Mouse (Mus musculus) kidney, adult 9 months (tissue): Measurements from ENCODE around the gene Gm45140.

Experiments
- DNase-seq: peaks from one replicate; pipeline ENCODE4 v3.0.0; 2022

Gene Gm45140

DNA sequence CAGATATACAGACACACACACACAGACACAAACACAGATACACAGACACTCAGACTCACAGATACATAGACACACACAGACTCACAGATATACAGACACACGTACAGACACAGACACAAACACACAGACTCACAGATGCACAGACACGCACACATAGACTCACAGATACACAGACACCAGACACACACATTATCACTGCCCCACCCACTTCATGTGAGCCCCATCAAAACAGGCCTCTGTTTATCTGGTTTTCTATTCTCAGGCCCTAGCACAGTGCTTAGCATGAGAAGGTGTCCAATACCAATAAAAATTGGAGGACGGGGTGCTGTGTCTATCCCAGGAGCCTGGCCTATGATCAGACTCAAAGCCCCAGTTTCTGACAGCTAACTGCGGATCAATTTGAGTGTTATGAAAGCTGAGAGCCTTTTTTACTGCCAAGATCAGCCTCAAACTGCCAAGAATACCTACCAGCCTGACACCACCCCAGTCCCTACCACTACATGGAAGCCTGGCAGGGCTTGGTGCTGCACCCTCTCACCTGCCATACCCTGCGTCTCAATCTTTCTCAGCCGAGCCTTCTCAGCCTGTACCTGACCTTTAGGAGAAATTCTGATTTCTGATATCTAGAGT is 39.2 kb downstream of the Gm45140 start:
- no peak for DNase-seq

DNA sequence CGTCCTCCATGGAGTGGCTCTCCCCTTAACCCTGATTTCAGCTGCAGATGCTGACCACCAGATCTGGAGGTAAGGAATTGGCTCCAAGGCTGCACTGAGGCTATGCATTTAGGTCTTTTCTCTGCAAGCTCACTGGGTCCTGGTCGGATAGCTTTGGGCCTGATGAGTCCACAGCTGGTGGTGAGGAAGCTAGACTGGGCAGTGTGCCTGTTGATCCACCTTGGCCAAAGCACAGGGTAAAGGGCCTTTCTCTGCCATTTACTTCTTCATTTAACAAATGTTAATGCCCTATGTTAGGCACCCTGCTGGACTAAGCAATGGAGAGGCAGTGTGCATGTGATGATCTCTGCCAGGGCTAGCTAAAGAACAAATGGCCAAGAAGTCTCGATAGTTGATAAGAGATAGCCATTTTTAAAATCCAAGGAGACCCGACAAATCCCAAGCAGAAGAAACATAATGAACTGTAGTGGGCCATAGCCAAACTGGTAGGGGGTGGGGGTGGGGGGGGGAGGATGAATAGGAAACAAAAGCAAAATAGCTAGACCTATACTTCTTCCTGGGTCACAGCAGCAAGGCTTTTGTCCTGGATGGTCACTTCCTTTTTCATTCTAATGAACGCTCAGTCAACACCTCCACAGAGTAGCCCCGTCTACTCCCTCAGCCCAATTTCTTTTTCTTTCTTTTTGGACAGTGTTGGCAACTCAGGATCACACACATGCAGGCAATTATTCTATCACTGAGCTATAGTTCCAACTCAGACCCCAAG is 40.0 kb downstream of the Gm45140 start:
- no peak for DNase-seq

DNA sequence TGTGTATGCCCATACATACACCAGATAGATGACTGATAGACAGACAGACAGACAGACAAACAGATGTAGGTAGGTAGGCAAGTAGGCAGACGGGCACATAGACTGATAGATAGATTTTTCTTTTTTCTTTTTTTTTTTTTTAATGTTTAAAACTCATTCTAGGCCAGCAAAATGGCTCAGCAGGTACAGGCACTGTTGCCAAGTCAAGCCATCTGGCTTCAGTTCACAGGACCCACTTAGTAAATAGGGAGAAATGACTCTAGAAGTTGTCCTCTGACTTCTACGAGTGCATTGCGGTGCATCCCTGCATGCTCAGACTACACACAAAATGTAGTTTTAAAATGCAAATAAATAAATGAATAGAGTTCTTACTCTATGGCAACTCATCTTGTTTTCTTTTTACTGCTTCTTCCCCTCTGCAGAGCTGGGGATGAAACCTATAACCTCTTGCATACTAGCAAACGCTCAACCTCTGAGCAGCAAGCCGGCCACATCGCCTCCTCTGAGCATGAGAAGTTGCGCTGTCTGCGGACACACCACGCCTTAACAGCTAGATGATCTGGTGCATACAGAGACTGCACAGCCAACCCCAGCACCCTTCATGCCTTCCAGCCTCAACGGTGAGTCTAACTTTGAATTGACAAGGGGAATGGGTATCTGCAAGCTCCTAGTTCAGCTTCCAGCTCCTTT is 41.6 kb downstream of the Gm45140 start:
- DNase-seq = no peak

DNA sequence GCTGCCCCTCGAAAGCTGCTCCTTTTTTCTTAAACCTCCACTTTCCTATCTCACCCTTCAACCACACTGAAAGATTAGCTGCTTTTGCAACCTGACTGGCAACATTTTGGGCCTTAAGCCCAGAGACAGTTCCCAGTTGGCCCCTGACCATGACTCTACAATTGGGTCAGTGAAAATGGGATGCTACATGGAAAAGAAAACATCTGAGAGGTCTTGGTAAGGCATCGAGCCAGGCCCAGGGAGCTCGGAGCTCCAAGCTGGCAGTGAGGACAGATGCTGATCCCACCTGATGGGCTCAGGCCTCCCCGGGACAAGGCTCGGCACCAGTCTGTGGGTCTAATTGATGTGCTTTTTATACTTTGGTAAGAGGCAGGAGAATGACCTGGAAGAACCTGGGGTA is 43.8 kb downstream of the Gm45140 start:
- DNase-seq = no peak

DNA sequence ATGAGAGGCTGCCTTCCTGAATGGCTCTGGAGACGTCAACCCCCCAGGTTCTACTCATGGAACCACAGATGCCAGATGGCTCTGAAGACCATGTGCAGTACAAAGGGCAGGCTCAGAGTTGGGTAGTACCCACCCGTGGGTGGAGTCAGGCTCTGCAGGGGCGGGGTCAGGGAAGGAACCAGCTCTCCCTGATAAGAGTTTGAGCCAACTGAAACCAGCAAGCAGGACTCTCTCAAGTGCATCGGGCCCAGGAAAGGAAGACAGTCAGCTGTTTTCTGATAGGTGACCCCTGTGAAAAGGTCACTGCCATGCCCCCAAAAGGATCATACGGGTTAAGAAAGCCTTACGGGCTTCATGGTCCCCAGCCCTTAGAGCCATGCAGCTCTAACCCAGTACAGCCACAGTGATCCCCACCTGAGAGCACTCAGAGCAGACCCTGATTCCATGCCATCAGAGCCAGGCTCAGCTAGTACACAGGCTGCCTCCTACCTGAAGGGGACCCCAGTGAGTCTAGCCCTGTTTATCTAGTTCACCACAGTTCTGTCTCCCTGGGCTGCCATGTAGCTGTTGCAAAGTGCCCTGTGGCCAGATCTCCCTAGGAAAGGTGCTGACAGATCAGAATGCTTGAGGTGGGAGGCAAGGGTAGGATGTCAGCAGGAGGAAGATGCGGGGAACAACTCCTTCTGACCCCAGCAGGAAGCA is 44.7 kb downstream of the Gm45140 start:
- peak; percentile 35 for DNase-seq

DNA sequence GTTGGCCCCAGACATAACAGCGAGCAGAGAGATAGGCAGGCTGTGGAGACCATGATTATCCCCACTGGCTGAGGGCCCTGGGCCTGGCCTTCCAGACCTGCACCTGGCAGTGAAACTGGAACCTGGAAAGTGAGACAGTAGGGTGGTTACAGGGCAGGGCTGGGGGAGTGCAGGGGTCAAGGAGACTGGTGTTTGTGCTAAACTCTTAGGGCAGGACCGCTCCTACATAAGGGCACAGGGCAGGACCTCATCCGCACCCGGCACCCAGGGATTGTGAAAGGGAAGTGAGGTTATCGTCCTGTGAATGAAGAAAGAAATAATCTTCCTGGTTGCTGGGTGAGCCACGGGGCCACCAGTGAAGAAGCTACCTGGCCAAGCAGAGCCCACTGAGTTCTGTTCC is 45.8 kb downstream of the Gm45140 start:
- no peak for DNase-seq

DNA sequence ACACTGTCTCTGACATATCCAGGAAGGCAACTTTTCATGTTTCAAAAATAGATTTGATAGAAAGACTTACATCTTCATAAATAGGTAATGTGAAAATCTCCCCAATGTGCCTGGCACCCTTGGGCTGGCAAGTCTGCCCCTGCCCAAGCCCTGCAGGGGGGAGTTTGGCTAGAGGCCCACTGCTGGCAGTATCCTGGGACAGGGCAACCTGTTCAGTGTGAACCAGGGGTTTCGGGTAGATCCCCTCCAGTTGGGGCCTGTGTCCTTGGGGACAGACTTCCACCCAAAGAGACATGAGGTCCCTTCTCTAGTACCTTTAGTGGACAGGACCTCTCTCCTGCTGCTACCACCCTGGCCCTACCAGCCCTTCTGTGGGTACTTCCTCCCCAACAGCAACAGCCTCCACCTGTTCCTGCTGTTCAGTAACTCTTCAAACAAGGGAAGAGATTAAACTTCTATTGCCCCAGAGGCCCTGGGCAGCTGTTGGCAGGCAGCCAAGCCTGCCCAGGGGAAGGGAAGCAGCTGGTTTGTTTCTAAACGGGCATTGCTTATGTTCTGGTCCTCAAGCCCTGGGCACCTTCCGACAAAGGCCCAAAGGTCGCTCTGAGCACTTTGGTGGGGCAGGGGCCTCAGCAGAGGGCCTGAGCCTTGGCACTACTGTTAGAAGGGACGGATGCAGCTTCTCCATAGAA is 46.6 kb downstream of the Gm45140 start:
- DNase-seq = peak; percentile 62

DNA sequence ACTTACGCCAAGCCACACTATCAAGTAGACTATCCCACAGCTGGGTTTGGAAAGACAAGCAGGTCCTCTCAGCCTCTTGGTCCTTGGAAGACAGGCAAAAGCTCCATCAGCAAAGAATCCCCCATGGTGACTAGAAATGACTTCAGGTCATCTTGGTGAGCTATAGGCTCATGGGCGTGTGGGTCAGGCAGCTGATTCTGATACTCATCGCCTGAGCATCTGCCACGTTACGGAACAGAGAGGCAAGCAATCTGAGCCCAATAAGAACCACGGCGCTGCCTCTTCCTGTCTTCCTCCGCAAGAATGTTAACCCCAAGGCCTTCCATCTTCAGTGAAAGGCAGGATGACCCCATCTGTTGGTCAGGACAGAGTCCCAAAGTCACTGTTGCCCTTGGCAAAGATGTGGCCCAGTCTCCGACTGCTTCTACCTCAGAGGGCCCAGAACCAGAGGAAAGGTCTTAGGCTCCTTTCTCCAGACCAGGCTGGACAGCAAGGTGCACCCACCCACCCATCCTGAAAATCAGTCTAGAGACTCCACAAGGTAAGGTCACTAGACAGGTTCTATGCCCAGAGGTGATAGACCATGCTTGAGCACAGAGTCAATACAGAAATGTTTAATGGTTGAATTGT is 47.2 kb downstream of the Gm45140 start:
- no peak for DNase-seq

DNA sequence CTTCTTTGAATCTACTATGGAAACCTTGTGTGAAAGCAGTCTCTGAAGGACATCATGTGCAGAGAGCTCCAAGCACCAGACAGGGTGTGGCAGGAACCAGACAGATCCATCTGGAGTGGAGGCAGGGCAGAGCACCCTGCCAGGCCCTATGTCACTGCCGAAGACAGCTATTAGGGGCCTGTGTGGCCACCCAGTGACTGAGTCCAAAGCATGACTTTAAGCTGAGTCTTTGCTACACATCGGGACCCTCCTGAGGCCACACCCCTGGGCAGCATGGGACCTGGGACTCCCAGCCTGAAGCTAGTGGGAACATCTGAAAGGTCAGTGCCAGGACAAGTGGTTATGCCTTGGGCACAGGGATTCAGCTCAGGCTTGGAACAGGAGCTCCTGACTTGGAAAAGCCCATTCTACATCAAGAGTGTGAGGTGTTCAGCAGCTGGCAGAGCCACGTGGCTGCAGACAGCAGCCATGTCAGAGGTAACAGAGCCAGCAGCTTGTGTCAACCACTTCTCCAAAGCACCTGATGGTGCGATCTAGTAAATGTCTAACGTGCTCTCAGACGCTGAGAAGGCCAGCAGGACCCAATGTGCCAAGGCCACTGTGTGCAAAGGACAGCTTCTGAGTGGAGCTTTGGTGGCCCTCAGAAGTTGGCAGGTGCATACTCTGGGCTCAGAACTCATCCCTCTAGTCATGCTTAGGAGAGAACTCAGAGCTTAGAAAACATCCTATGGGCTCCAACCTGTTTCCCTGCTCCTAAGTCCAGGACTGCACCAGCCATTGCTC is 48.3 kb downstream of the Gm45140 start:
- DNase-seq = no peak

DNA sequence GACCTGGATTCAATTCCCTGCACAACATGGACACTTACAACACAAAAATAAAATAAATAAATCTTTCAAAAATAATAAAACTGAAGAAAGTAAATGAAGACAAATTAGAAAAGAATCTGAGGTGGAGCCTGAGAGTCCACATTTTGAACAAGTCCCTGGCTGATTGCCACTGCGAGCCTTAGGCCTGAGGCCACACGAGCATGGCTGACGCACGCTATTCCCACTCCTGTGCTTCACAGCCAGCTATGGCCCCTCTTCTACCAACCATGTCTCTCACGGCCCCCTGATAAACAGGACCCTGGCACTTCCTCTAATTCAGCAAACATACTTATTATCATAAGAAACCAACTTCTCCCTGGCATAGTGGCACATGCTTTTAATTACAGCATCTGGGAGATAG is 49.0 kb downstream of the Gm45140 start:
- no peak for DNase-seq

DNA sequence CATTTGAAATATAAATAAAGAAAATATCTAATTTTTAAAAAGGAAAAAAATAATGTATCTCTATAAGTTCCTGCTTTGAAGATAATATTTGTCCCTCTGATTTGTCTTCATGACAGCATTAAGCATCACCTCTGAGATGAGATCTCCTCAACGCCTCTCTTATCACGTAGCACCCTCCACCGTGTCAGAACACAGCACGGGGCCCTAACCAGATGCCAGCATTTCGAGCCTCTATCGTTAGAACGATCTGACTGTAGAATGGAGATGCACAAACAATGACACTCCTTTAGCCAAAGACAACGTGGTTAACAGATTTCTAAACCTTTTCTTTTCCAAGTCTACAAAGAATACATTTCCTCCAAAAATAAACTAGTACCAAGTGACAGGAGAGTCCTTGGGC is 51.6 kb downstream of the Gm45140 start:
- DNase-seq = no peak

DNA sequence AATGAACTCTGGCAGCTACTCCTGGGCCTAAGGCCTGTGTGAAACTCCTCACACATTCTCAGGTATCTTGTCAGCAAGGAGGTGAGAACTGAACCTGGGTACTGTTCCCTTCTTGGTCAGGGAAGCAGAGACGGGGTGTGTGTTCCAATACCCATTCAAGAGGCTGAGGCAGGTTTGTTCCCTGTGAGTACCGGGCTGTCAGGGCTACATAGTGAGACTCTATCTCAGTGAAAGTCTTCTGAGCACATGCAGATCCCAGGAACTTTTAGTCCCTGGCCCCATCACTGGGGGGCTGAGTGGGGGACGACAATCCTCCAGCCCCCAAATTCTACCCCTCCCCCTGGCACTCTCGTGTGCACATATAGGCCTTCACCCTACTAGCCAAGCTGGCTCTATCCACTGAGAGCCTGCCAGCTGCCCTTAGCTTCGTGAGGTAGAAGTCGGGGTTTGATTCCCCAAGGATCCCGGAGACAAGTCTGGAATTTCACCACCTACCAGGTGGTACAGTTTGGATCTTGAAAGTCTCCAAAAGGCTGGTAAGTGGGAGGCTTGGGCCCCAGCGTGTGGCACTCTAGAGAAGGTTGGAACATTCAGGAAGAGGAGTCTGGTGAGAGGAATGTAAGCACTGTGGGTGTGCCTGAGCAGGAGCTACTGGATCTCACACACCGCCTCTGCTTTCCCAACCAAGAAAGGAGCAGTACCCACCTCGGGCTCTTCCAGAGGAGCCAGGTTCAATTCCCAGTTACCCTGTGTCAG is 54.9 kb downstream of the Gm45140 start:
- no peak for DNase-seq

DNA sequence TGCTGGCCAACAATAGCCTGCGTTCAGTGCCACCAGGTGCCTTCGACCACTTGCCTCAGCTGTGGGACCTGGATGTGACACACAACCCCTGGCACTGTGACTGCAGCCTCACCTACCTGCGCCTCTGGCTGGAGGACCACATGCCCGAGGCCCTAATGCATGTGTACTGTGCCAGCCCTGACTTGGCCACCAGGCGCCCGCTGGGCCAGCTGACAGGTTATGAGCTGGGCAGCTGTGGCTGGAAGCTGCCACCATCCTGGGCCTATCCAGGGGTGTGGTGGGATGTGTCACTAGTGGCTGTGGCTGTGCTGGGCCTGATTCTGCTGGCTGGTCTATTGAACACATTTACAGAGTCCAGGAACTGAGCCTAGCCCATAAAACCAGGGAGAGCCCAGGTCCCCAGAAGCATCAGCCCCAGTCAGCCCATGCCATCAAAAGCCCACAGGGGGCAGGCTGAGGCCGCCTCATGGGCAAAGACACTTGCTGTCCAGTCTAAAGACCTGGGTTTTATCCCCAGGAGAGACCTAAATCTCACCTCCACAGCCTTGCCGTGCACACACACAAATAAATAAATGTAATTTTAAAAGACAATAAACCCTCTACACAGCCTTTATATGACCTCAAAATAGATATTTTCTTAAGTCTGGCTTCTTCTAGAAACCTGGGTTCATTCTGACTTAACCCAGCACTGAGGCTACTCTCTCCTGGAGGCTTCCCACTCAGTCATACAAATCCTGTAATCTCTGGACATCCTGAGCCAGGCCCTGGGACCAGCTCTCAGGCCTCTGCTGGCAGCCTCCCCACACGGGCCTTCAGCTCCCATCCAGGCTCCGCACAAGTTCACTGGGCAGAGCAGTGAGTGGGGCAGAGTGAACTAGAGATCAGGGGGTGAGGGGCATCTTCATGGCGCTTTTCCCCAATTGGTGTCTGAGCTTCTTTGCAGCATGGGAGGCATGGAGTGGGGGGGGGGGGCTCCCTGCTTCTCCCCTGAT is 56.1 kb downstream of the Gm45140 start:
- DNase-seq = no peak

DNA sequence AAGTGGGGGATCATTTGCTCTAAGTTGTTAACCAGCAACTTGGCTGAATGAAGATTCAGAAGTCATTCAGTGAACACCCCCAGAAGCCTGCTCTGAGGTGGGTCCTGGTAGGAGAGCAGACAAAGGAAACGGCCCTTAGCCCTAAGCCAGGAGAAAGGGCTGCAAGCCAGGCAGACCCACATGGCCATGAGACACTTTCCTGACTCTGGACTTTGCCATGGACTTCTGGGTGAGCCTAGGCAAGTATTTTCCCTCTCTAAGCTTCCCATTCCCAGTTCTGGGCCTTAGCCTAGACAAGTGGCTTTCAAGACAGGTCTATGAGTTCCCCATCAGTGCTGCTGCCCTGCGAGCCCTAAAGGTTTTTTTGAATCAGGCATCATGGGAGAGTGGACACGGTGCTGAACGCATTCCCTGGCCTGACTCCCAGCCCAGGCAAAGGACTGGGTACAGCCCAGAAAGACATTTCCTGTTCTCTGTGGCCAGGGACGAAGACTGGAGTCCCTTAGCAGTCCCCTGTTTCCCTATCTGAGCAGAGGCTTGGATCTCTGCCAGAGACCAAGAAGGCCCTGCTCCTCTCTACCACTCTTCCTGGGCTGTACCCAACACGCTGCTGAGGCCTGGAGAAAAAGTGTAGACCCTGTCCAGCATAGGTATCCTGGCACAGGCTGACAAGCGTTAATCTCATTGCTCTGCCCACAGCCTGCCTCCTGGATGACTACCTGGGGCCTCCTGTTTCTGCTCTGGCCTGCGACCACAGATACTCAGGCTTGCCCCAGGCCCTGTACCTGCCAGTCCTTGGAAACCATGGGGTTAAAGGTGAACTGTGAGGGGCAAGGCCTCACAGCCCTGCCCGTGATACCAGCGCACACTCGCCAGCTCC is 57.1 kb downstream of the Gm45140 start:
- peak; percentile 35 for DNase-seq

DNA sequence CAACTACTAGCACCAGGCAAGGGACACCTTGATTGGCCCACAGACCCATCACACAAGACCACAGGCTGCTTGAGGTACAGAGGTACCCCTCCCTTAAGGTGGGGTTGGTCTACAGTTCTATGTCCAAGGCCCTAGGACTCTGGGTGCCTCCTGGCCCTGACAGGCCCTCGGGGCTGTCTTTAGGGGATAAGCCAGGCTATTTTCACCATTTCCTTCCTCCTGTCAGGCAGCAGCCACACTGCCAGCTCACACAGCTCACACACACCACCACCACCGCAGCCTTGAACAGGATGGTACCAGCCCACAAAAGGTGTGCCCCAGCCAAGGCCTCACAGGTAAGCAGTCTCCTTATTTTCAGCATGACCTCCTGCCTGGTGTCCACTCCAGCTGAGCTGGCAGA is 57.8 kb downstream of the Gm45140 start, which contains the start of gene Gp9:
Gene Gp9 (plus strand): TSS at position 231 of the 400 bp plus-strand sequence.
- no peak for DNase-seq

DNA sequence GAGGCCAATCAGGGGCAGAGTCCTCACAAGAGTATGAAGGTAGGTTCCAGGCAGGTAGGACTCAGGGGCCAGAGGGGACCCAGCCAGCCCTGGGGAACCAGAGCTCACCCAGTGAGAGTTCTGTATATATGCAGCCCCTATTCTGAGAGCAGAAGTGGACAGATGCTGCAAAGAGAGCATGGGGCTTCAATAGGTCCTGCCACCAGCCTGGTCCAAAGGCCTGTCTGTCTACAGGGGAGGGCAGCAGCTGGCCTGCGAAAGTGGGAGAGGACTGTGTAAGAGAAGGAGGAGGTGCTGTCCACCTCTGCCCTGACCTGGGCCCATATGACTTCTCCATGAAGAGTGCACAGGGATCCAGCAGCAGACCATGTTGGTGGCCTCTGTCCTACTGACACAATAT is 58.9 kb downstream of the Gm45140 start:
- DNase-seq = no peak

DNA sequence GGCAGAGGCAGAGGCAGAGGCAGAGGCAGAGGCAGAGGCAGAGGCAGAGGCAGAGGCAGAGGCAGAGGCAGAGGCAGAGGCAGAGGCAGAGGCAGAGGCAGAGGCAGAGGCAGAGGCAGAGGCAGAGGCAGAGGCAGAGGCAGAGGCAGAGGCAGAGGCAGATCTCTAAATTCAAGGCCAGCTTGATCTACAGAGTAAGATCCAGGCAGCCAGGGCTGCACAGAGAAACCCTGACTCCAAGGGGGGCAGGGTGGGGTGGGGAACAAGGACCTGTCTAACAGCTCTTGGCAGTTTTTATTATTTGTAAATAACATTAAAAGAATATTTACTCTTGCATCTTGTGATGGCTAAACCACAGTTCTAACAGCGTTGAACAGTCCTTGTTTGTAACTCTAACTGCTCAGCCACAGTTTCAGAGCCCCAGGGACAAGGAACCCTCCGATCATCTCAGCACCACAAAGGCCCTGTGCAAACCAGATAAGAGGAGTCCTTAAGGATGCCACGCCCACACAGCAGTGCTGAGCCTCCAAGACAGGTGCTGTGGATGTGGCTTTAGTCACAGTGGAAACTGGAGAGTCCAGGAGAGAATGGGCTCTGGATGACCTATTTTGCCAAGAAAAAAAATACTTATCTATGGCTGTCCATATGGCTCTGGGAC is 59.9 kb downstream of the Gm45140 start:
- no peak for DNase-seq

DNA sequence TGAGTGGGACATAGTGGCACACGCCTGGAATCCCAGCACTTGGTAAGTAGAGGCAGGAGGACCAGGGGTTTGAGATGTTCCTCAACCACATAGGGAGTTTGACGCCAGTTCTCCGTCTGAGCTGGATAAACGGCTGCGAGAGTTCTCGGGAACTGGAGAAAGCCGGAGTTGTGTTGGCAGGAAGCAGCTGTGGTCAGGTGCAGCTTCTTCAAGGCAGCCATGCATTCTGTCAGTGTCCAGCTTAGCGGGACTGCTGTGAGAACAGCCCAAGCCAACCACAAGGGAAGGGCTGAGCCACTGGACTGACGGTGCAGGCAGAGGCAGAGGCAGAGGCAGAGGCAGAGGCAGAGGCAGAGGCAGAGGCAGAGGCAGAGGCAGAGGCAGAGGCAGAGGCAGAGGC is 60.7 kb downstream of the Gm45140 start:
- DNase-seq = no peak
